Mouse (Mus musculus) CD8-positive naive resting alpha-beta T cell, adult 57 days (primary cell): Measurements from ENCODE around the gene Gm340. TPM values are rescaled to one million over a fixed set of nuclear protein-coding genes. Genes with fewer than 3 reads are reported as not detected.

Experiments used
- total RNA-seq: library from RNA; stranded (reverse); gene quantifications from one replicate; pipeline ENCODE4 v1.2.4, GENCODE M21; 2023

The Gm340 gene
- total RNA-seq, result 37.4 TPM

DNA sequence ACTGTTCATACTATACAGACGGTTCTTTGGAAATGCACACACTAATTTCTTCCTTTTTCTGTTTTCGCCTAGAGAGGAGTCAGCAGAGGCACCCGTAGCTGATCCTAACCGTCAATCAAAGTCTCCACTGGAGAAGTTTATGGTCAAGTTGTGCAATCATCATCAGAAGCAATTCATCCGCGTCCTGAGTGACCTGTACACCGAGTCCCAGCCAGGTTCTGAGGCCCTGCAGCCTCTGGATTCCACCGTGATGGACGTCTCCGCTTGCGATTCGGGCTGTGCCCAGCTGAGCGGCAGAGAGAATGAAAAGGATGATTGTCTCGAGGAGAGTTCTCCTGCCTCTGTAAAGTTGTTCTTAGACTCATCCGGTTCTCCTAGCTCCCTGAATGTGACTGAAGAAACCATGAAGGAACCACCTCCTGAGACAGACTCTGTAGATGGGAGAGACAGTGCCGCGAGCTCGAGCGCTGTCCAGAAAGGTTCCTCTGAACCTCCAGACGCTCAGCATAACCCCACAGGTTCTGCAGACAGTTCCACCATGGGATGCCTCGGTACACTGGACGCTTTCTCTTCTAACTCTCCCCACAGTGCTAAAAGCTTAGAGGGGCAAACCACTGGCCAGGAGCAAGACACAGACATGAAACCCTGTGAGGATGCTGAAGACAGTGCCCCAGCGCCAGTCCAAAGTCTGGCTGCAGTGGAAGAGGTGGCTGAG is at the start of gene Gm340:
Gm340 (plus strand) TSS at position 665 of the 715 bp plus-strand sequence.

Other genes with a start within 250 kb of the Gm340 start
- 29.0 TPM for gene Pik3ap1, start 197.3 kb upstream of the Gm340 start, total RNA-seq
- 33.9 TPM for gene Lcor, start 99.7 kb upstream of the Gm340 start, total RNA-seq
- 0.15 TPM for gene Slit1, start 161.3 kb downstream of the Gm340 start, total RNA-seq
- gene Arhgap19, start 219.7 kb downstream of the Gm340 start, total RNA-seq, result 2.9 TPM
- 67.5 TPM for gene Frat1, start 247.6 kb downstream of the Gm340 start, total RNA-seq